8 mouse cellular contexts compared by ENCODE assay signal in the genomic region with DNA sequence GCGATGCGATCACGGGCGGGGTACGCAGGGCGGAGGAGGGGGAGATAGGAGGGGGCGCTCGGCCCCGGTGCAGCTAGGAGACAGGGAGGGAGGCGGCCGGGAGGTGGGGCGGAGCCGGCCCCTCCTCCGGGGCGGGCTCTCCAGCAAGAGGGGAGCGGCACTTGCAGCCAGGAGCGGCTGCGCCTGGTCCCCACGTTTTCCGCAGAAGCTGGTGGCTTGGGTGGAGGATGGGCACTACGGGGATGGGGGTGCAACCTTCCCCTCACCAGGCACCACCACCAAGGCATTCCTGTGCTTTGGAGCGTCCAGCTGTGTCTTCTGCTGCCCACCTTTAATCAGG. TPM values are rescaled to one million over a fixed set of nuclear protein-coding genes. Genes with fewer than 3 reads are reported as not detected.
DNase-seq lines count a peak whose midpoint lies in the region; ATAC-seq and TF ChIP-seq lines count a peak whose summit lies in the region.

Gene Fbxo41, minus strand, starts transcription at position 84 of the 340 bp plus-strand sequence.

- H3K27me3 ChIP-seq in kidney, adult 2 months (replicated peaks; ENCODE audit: control insufficient read depth, insufficient read depth, low read length) = no peaks in the 10 kb centered on the region
- H3K27me3 ChIP-seq in embryonic facial prominence, embryonic 13.5 days = peaks cover 59% of the 10 kb centered on the region
- H3K27me3 ChIP-seq in intestine, embryonic 15.5 days (replicated peaks) = peaks cover 27% of the 10 kb centered on the region
- peaks cover 6% of the 10 kb centered on the region for H3K27me3 ChIP-seq in liver, adult 2 months (ENCODE audit: control insufficient read depth, insufficient read depth, low read length)

- no peak within 1 kb of the TSS for H3K27ac ChIP-seq in kidney, adult 2 months (ENCODE audit: insufficient read depth, low read depth, low read length)
- no peak within 1 kb of the TSS for H3K27ac ChIP-seq in embryonic facial prominence, embryonic 13.5 days
- H3K27ac ChIP-seq in intestine, embryonic 15.5 days = no peak within 1 kb of the TSS
- H3K27ac ChIP-seq in liver, adult 2 months (replicated peaks; ENCODE audit: insufficient read depth, low read depth, low read length) = no peak within 1 kb of the TSS

- ATAC-seq in embryonic facial prominence, embryonic 13.5 days (ENCODE audit: insufficient number of reproducible peaks, insufficient read depth, low FRiP score, low TSS enrichment, low read depth) = peak; percentile 63; the same call in 1 of the 2 replicates
- ATAC-seq in intestine, embryonic 15.5 days = peak; percentile 88

- no peaks in the 10 kb centered on the region for H3K79me2 ChIP-seq in liver, adult 2 months (ENCODE audit: control insufficient read depth, insufficient read depth, low read length)

- DNase-seq in kidney, adult 2 months = no peak
- no peak for DNase-seq in kidney, adult 18-20 months
- peak; percentile 55 to 63 for DNase-seq in adrenal gland, postnatal 36 days
- DNase-seq in liver, adult 2 months (ENCODE audit: extremely low read depth, low read depth, low spot score) = no peak
- DNase-seq in retina, postnatal 1 day = peak; percentile 76
- no peak for DNase-seq in adipocyte (ENCODE audit: low spot score)

- peak within 1 kb of the TSS; percentile 20; the same call in 1 of the 2 replicates for H3K4me3 ChIP-seq in kidney, adult 2 months (ENCODE audit: insufficient read depth, low read depth, low read length)
- peak within 1 kb of the TSS; percentile 62 for H3K4me3 ChIP-seq in embryonic facial prominence, embryonic 13.5 days
- H3K4me3 ChIP-seq in intestine, embryonic 15.5 days (replicated peaks) = peak within 1 kb of the TSS; percentile 71
- H3K4me3 ChIP-seq in liver, adult 2 months (ENCODE audit: insufficient read depth, low read depth, low read length) = peak within 1 kb of the TSS; percentile 43; the same call in 1 of the 2 replicates

- H3K4me1 ChIP-seq in kidney, adult 2 months (ENCODE audit: control insufficient read depth, insufficient read depth, low read length) = no peaks in the 10 kb centered on the region
- peaks cover 15% of the 10 kb centered on the region for H3K4me1 ChIP-seq in embryonic facial prominence, embryonic 13.5 days
- peaks cover 7% of the 10 kb centered on the region for H3K4me1 ChIP-seq in intestine, embryonic 15.5 days (replicated peaks)
- peaks cover 2% of the 10 kb centered on the region for H3K4me1 ChIP-seq in liver, adult 2 months (ENCODE audit: control insufficient read depth, insufficient read depth, low read length)

- no peak for TF ChIP-seq CTCF in kidney, adult 2 months (conservative IDR thresholded peaks at IDR 0.05; ENCODE audit: insufficient read depth, insufficient read length, low read depth, low read length)
- TF ChIP-seq CTCF in liver, adult 2 months (IDR thresholded peaks at IDR 0.05; ENCODE audit: low read depth, low read length) = no peak

- H3K9ac ChIP-seq in embryonic facial prominence, embryonic 13.5 days = peak within 1 kb of the TSS; percentile 75
- H3K9ac ChIP-seq in intestine, embryonic 15.5 days = peak within 1 kb of the TSS; percentile 55
- H3K9ac ChIP-seq in liver, adult 2 months (ENCODE audit: low read depth, low read length) = no peak within 1 kb of the TSS

- peak within 1 kb of the TSS; percentile 97 for H3K4me2 ChIP-seq in embryonic facial prominence, embryonic 13.5 days
- peak within 1 kb of the TSS; percentile 97 for H3K4me2 ChIP-seq in intestine, embryonic 15.5 days (replicated peaks)

- no peaks in the 10 kb centered on the region for H3K36me3 ChIP-seq in kidney, adult 2 months (ENCODE audit: control insufficient read depth, insufficient read depth, low read length)
- no peaks in the 10 kb centered on the region for H3K36me3 ChIP-seq in embryonic facial prominence, embryonic 13.5 days
- H3K36me3 ChIP-seq in intestine, embryonic 15.5 days = no peaks in the 10 kb centered on the region
- no peaks in the 10 kb centered on the region for H3K36me3 ChIP-seq in liver, adult 2 months (ENCODE audit: control insufficient read depth, insufficient read depth, low read length)

- H3K9me3 ChIP-seq in embryonic facial prominence, embryonic 13.5 days = no peaks in the 10 kb centered on the region
- H3K9me3 ChIP-seq in intestine, embryonic 15.5 days = no peaks in the 10 kb centered on the region

- TF ChIP-seq POLR2A in kidney, adult 2 months (IDR thresholded peaks at IDR 0.05; ENCODE audit: low read depth, low read length) = no peak
- no peak for TF ChIP-seq POLR2A in liver, adult 2 months (IDR thresholded peaks at IDR 0.05; ENCODE audit: extremely low read depth, insufficient read depth, low read length)

- under 1% methylated on average over 20 of the region's 22 CpGs for WGBS in kidney, adult 2 months
- 3% methylated on average over 16 of the region's 22 CpGs for WGBS in embryonic facial prominence, embryonic 13.5 days
- 4% methylated on average over 22 of the region's 22 CpGs for WGBS in intestine, embryonic 15.5 days
- 5% methylated on average over 22 of the region's 22 CpGs for WGBS in liver, adult 2 months

RNA-seq across cellular contexts. Expression of gene Fbxo41, which starts in this region (rescaled TPM):
- 0.07 and 0.08 TPM in 2 replicates for polyA plus RNA-seq in kidney, adult 2 months (2012; rRNA removed)
- under 1 TPM; 0.40 to 0.53 TPM for total RNA-seq in adrenal gland, postnatal 36 days (2021)
- polyA plus RNA-seq in embryonic facial prominence, embryonic 13.5 days (2015; fragmentation: Nextera tagmentation; extraction: Ambion mirVana) = 0.36 and 0.42 TPM in 2 replicates
- 0.08 and 0.21 TPM in 2 replicates for polyA plus RNA-seq in intestine, embryonic 15.5 days (2015; fragmentation: Nextera tagmentation; extraction: Ambion mirVana)
- total RNA-seq in liver, adult 2 months (2014; rRNA removed) = not detected in 2 replicates
- not detected in 2 replicates for polyA plus RNA-seq in liver, adult 2 months (2012; rRNA removed)

Comparison
In these comparisons a context has a peak if more than half of its experiments do, and no peak if none do; other contexts are left out.
1. Peak in DNase-seq in adrenal gland, postnatal 36 days; RNA of the gene not detected or under 1 TPM.
2. Peak in ATAC-seq, H3K4me3 ChIP-seq, H3K9ac ChIP-seq and H3K4me2 ChIP-seq in embryonic facial prominence, embryonic 13.5 days; RNA of the gene not detected or under 1 TPM.
3. Peak in ATAC-seq, H3K4me3 ChIP-seq, H3K9ac ChIP-seq and H3K4me2 ChIP-seq in intestine, embryonic 15.5 days; RNA of the gene not detected or under 1 TPM.
4. H3K4me3 ChIP-seq: peak in every context shown above with its lines; median percentile 71 in intestine, embryonic 15.5 days; 62 in embryonic facial prominence, embryonic 13.5 days; 43 in liver, adult 2 months; 20 in kidney, adult 2 months.